Mouse (Mus musculus) T-helper 1 cell (primary cell): ENCODE data around the gene Igf1r.

Experiments used
- in situ Hi-C: fragments of 300-600 bp; cut with MboI, MseI; formaldehyde crosslinking; loops from one replicate; pipeline ENCODE4 v1.15.1; 2025; ENCODE audit warnings: high pct_unique_total_duplicates

Igf1r gene

GRCm38 (mm10) chr7:68221677-68222230 lies 269.1 kb downstream of the Igf1r start:
- in situ Hi-C loops: no loop called here

- in situ Hi-C loops: no loop called here
These were observed 270.8 kb downstream of the Igf1r start for GRCm38 (mm10) chr7:68223356-68223808.

- in situ Hi-C loops: no loop called here
These were observed 271.4 kb downstream of the Igf1r start for GRCm38 (mm10) chr7:68224006-68224405.

- in situ Hi-C loops: no loop called here
These were observed 272.9 kb downstream of the Igf1r start for GRCm38 (mm10) chr7:68225427-68226054.

- in situ Hi-C loops: no loop called here
These were observed 274.4 kb downstream of the Igf1r start for GRCm38 (mm10) chr7:68227021-68227420.

- in situ Hi-C loops: no loop called here
These were observed 275.0 kb downstream of the Igf1r start for GRCm38 (mm10) chr7:68227621-68228020.

GRCm38 (mm10) chr7:68228491-68228890 lies 275.9 kb downstream of the Igf1r start:
- in situ Hi-C loops: no loop called here

GRCm38 (mm10) chr7:68230831-68231230 lies 278.2 kb downstream of the Igf1r start:
- in situ Hi-C loops: no loop called here

GRCm38 (mm10) chr7:68232521-68232920 lies 279.9 kb downstream of the Igf1r start:
- in situ Hi-C loops: no loop called here

- in situ Hi-C loops: no loop called here
These were observed 281.1 kb downstream of the Igf1r start for GRCm38 (mm10) chr7:68233619-68234223.

GRCm38 (mm10) chr7:68236817-68237216 lies 284.2 kb downstream of the Igf1r start:
- in situ Hi-C loops: no loop called here

- in situ Hi-C loops: no loop called here
These were observed 286.7 kb downstream of the Igf1r start for GRCm38 (mm10) chr7:68239220-68239827.

GRCm38 (mm10) chr7:68241205-68241604 lies 288.6 kb downstream of the Igf1r start:
- in situ Hi-C loops: no loop called here

GRCm38 (mm10) chr7:68245681-68246080 lies 293.1 kb downstream of the Igf1r start:
- in situ Hi-C loops: no loop called here

- in situ Hi-C loops: no loop called here
These were observed 293.6 kb downstream of the Igf1r start for GRCm38 (mm10) chr7:68246249-68246648.

- in situ Hi-C loops: no loop called here
These were observed 297.8 kb downstream of the Igf1r start for GRCm38 (mm10) chr7:68250411-68250810.

- in situ Hi-C loops: no loop called here
These were observed 298.3 kb downstream of the Igf1r start for GRCm38 (mm10) chr7:68250902-68251301.

GRCm38 (mm10) chr7:68257767-68258166 lies 305.1 kb downstream of the Igf1r start:
- in situ Hi-C loops: loop anchor here (5.0 kb wide), 1 partner anchor 40 kb away; no protein-coding TSS in a partner anchor

GRCm38 (mm10) chr7:68258326-68259150 lies 305.9 kb downstream of the Igf1r start:
- in situ Hi-C loops: loop anchor here (5.0 kb wide), 1 partner anchor 39 kb away; no protein-coding TSS in a partner anchor

- in situ Hi-C loops: loop anchor here (5.0 kb wide), 1 partner anchor 38 kb away; no protein-coding TSS in a partner anchor
These were observed 307.0 kb downstream of the Igf1r start for GRCm38 (mm10) chr7:68259523-68260081.

GRCm38 (mm10) chr7:68262612-68263200 lies 310.1 kb downstream of the Igf1r start:
- in situ Hi-C loops: no loop called here
